Comparison of ENCODE assay signal across 8 mouse cellular contexts in the genomic region with DNA sequence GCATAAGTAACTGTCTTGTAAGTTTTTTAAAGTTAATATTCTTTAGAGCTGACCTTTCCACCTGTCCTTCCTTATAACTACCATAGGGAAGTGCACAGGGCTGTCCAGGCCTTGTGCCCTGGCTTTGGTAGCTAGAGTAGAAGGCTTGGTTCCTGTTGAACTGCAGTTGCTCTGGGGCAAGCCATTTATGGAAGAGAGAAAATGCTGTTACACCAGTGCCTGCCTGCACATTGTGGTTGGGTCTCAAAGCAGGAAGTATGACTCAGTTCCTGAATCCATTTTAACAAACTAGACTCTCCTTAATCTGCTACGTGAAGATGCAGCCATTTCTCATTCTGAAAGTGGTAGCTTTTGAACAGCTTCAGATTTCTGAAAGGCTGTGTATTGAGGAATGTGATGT. TPM values are rescaled to one million over a fixed set of nuclear protein-coding genes. Genes with fewer than 3 reads are reported as not detected.
A peak's percentile ranks its signal among the peaks of the same experiment; 100 is the strongest.
DNase-seq lines count a peak whose midpoint lies in the region; ATAC-seq and TF ChIP-seq lines count a peak whose summit lies in the region.

No protein-coding gene starts in this region.

- peaks cover 37% of the 10 kb centered on the region for H3K36me3 ChIP-seq in heart, embryonic 16.5 days (ENCODE audit: control insufficient read depth, insufficient read depth)
- peaks cover 50% of the 10 kb centered on the region for H3K36me3 ChIP-seq in limb, embryonic 15.5 days
- peaks cover 5% of the 10 kb centered on the region; the same call in 1 of the 2 replicates for H3K36me3 ChIP-seq in forebrain, embryonic 11.5 days (ENCODE audit: control insufficient read depth, insufficient read depth, low read length)
- peaks cover 45% of the 10 kb centered on the region for H3K36me3 ChIP-seq in hindbrain, embryonic 12.5 days
- H3K36me3 ChIP-seq in forebrain, postnatal 0 days (ENCODE audit: insufficient read depth), result peaks cover 36% of the 10 kb centered on the region

- no peaks in the 10 kb centered on the region for H3K27me3 ChIP-seq in heart, embryonic 16.5 days (ENCODE audit: control insufficient read depth, insufficient read depth, low read length)
- no peaks in the 10 kb centered on the region for H3K27me3 ChIP-seq in limb, embryonic 15.5 days
- H3K27me3 ChIP-seq in forebrain, embryonic 11.5 days (ENCODE audit: control insufficient read depth, insufficient read depth, low read length), result no peaks in the 10 kb centered on the region
- no peaks in the 10 kb centered on the region for H3K27me3 ChIP-seq in hindbrain, embryonic 12.5 days
- H3K27me3 ChIP-seq in forebrain, postnatal 0 days (ENCODE audit: insufficient read depth, low read length), result no peaks in the 10 kb centered on the region

- H3K4me1 ChIP-seq in heart, embryonic 16.5 days (ENCODE audit: control insufficient read depth, insufficient read depth, low read length), result peaks cover 39% of the 10 kb centered on the region
- H3K4me1 ChIP-seq in limb, embryonic 15.5 days, result peaks cover 3% of the 10 kb centered on the region; the same call in 1 of the 2 replicates
- no peaks in the 10 kb centered on the region for H3K4me1 ChIP-seq in forebrain, embryonic 11.5 days (replicated peaks; ENCODE audit: control insufficient read depth, insufficient read depth, low read length)
- no peaks in the 10 kb centered on the region for H3K4me1 ChIP-seq in hindbrain, embryonic 12.5 days
- H3K4me1 ChIP-seq in forebrain, postnatal 0 days (ENCODE audit: insufficient read depth), result no peaks in the 10 kb centered on the region

- TF ChIP-seq CTCF in forebrain, postnatal 0 days (IDR thresholded peaks at IDR 0.05; ENCODE audit: low read depth), result no peak

- ATAC-seq in heart, embryonic 16.5 days (replicated peaks; ENCODE audit: extremely low read depth, insufficient read depth, low FRiP score), result peak; percentile 78
- no peak for ATAC-seq in limb, embryonic 15.5 days (ENCODE audit: insufficient number of reproducible peaks, low FRiP score, low TSS enrichment, low read depth)
- ATAC-seq in neutrophil, adult 5-6 weeks (ENCODE audit: extremely low read depth, insufficient number of reproducible peaks, low FRiP score, poor library complexity, severe bottlenecking), result peak; percentile 97
- ATAC-seq in forebrain, embryonic 11.5 days (replicated peaks; ENCODE audit: low FRiP score), result no peak
- no peak for ATAC-seq in hindbrain, embryonic 12.5 days (ENCODE audit: low FRiP score)
- ATAC-seq in forebrain, postnatal 0 days, result no peak

- no peak overlapping the region for H3K4me3 ChIP-seq in heart, embryonic 16.5 days (ENCODE audit: low read length)
- no peak overlapping the region for H3K4me3 ChIP-seq in limb, embryonic 15.5 days
- no peak overlapping the region for H3K4me3 ChIP-seq in forebrain, embryonic 11.5 days (ENCODE audit: low read depth, low read length)
- no peak overlapping the region for H3K4me3 ChIP-seq in hindbrain, embryonic 12.5 days
- no peak overlapping the region for H3K4me3 ChIP-seq in forebrain, postnatal 0 days (ENCODE audit: low read depth, low read length)

- DNase-seq in urinary bladder, postnatal 36 days (ENCODE audit: low spot score in 2 of 2), result peak; percentile 34 to 41
- no peak for DNase-seq in urinary bladder, postnatal 10 days (ENCODE audit: low spot score)
- DNase-seq in forebrain, embryonic 11.5 days (ENCODE audit: low spot score), result no peak
- no peak for DNase-seq in forebrain, postnatal 0 days

- no peaks in the 10 kb centered on the region for H3K9me3 ChIP-seq in heart, embryonic 16.5 days (replicated peaks; ENCODE audit: control insufficient read depth, low read length)
- no peaks in the 10 kb centered on the region for H3K9me3 ChIP-seq in limb, embryonic 15.5 days
- H3K9me3 ChIP-seq in forebrain, embryonic 11.5 days (ENCODE audit: control insufficient read depth, low read length), result no peaks in the 10 kb centered on the region
- H3K9me3 ChIP-seq in hindbrain, embryonic 12.5 days (replicated peaks), result no peaks in the 10 kb centered on the region
- H3K9me3 ChIP-seq in forebrain, postnatal 0 days (ENCODE audit: low read length), result no peaks in the 10 kb centered on the region

- no peak overlapping the region for H3K9ac ChIP-seq in heart, embryonic 16.5 days (ENCODE audit: low read length)
- no peak overlapping the region for H3K9ac ChIP-seq in limb, embryonic 15.5 days
- H3K9ac ChIP-seq in forebrain, embryonic 11.5 days (ENCODE audit: low read length), result no peak overlapping the region
- H3K9ac ChIP-seq in hindbrain, embryonic 12.5 days, result no peak overlapping the region
- H3K9ac ChIP-seq in forebrain, postnatal 0 days, result no peak overlapping the region

- H3K27ac ChIP-seq in heart, embryonic 16.5 days (ENCODE audit: low read length), result peak overlapping the region; percentile 86
- peak overlapping the region; percentile 77 for H3K27ac ChIP-seq in limb, embryonic 15.5 days
- H3K27ac ChIP-seq in forebrain, embryonic 11.5 days (ENCODE audit: low read depth, low read length), result no peak overlapping the region
- H3K27ac ChIP-seq in hindbrain, embryonic 12.5 days, result no peak overlapping the region
- H3K27ac ChIP-seq in forebrain, postnatal 0 days (ENCODE audit: low read depth, low read length), result no peak overlapping the region

- WGBS in heart, embryonic 16.5 days, result 31% methylated on average over 1 of the region's 1 CpGs
- WGBS in limb, embryonic 15.5 days, result 41% methylated on average over 1 of the region's 1 CpGs
- 83% methylated on average over 1 of the region's 1 CpGs for WGBS in forebrain, embryonic 11.5 days
- 83% methylated on average over 1 of the region's 1 CpGs for WGBS in hindbrain, embryonic 12.5 days
- WGBS in forebrain, postnatal 0 days, result 83% methylated on average over 1 of the region's 1 CpGs

- no peak overlapping the region for H3K4me2 ChIP-seq in heart, embryonic 16.5 days (ENCODE audit: low read depth, low read length)
- no peak overlapping the region for H3K4me2 ChIP-seq in limb, embryonic 15.5 days
- no peak overlapping the region for H3K4me2 ChIP-seq in forebrain, embryonic 11.5 days (ENCODE audit: low read depth, low read length, severe bottlenecking)
- H3K4me2 ChIP-seq in hindbrain, embryonic 12.5 days (replicated peaks), result no peak overlapping the region
- no peak overlapping the region for H3K4me2 ChIP-seq in forebrain, postnatal 0 days (ENCODE audit: low read depth)

RNA-seq across cellular contexts. Expression of a gene that starts 12.9 kb away (rescaled TPM):
- polyA plus RNA-seq in heart, embryonic 16.5 days (2015; fragmentation: Nextera tagmentation; extraction: Ambion mirVana), result 415 and 472 TPM in 2 replicates
- 441 and 463 TPM in 2 replicates for polyA plus RNA-seq in limb, embryonic 15.5 days (2015; fragmentation: Nextera tagmentation; extraction: Ambion mirVana)
- total RNA-seq in neutrophil, adult 5-6 weeks (2017), result 711 and 718 TPM in 2 replicates
- 303 and 310 TPM in 2 replicates for polyA plus RNA-seq in forebrain, embryonic 11.5 days (2014; fragmentation: Nextera tagmentation; extraction: Ambion mirVana)
- polyA plus RNA-seq in hindbrain, embryonic 12.5 days (2016; fragmentation: Nextera tagmentation; extraction: Ambion mirVana), result 370 and 394 TPM in 2 replicates
- 241 and 268 TPM in 2 replicates for total RNA-seq in forebrain, postnatal 0 days (2014; rRNA removed)
- 541 and 596 TPM in 2 replicates for polyA plus RNA-seq in forebrain, postnatal 0 days (2015; fragmentation: Nextera tagmentation; extraction: Ambion mirVana)

RNA-seq across cellular contexts. Expression of a gene that starts 29.6 kb away (rescaled TPM):
- 0.22 and 0.30 TPM in 2 replicates for polyA plus RNA-seq in heart, embryonic 16.5 days (2015; fragmentation: Nextera tagmentation; extraction: Ambion mirVana)
- 0.18 TPM in 1 of 2 replicates, not detected in the other for polyA plus RNA-seq in limb, embryonic 15.5 days (2015; fragmentation: Nextera tagmentation; extraction: Ambion mirVana)
- 0.86 and 1.2 TPM in 2 replicates for total RNA-seq in neutrophil, adult 5-6 weeks (2017)
- not detected in 2 replicates for polyA plus RNA-seq in forebrain, embryonic 11.5 days (2014; fragmentation: Nextera tagmentation; extraction: Ambion mirVana)
- 0.19 TPM in 1 of 2 replicates, not detected in the other for polyA plus RNA-seq in hindbrain, embryonic 12.5 days (2016; fragmentation: Nextera tagmentation; extraction: Ambion mirVana)
- not detected in 2 replicates for total RNA-seq in forebrain, postnatal 0 days (2014; rRNA removed)
- 0.21 TPM in 1 of 2 replicates, not detected in the other for polyA plus RNA-seq in forebrain, postnatal 0 days (2015; fragmentation: Nextera tagmentation; extraction: Ambion mirVana)

RNA-seq across cellular contexts. Expression of a gene that starts 35.7 kb away (rescaled TPM):
- 214 and 223 TPM in 2 replicates for polyA plus RNA-seq in heart, embryonic 16.5 days (2015; fragmentation: Nextera tagmentation; extraction: Ambion mirVana)
- polyA plus RNA-seq in limb, embryonic 15.5 days (2015; fragmentation: Nextera tagmentation; extraction: Ambion mirVana), result 232 and 249 TPM in 2 replicates
- total RNA-seq in neutrophil, adult 5-6 weeks (2017), result 111 and 118 TPM in 2 replicates
- 185 and 205 TPM in 2 replicates for polyA plus RNA-seq in forebrain, embryonic 11.5 days (2014; fragmentation: Nextera tagmentation; extraction: Ambion mirVana)
- 180 and 183 TPM in 2 replicates for polyA plus RNA-seq in hindbrain, embryonic 12.5 days (2016; fragmentation: Nextera tagmentation; extraction: Ambion mirVana)
- total RNA-seq in forebrain, postnatal 0 days (2014; rRNA removed), result 160 and 179 TPM in 2 replicates
- 211 and 215 TPM in 2 replicates for polyA plus RNA-seq in forebrain, postnatal 0 days (2015; fragmentation: Nextera tagmentation; extraction: Ambion mirVana)

RNA-seq across cellular contexts. Expression of a gene that starts 35.9 kb away (rescaled TPM):
- 314 and 324 TPM in 2 replicates for polyA plus RNA-seq in heart, embryonic 16.5 days (2015; fragmentation: Nextera tagmentation; extraction: Ambion mirVana)
- polyA plus RNA-seq in limb, embryonic 15.5 days (2015; fragmentation: Nextera tagmentation; extraction: Ambion mirVana), result 104 and 114 TPM in 2 replicates
- total RNA-seq in neutrophil, adult 5-6 weeks (2017), result 6.1 and 12.7 TPM in 2 replicates
- 95.3 and 98.4 TPM in 2 replicates for polyA plus RNA-seq in forebrain, embryonic 11.5 days (2014; fragmentation: Nextera tagmentation; extraction: Ambion mirVana)
- 94.0 and 97.8 TPM in 2 replicates for polyA plus RNA-seq in hindbrain, embryonic 12.5 days (2016; fragmentation: Nextera tagmentation; extraction: Ambion mirVana)
- 57.5 and 64.5 TPM in 2 replicates for total RNA-seq in forebrain, postnatal 0 days (2014; rRNA removed)
- 112 and 128 TPM in 2 replicates for polyA plus RNA-seq in forebrain, postnatal 0 days (2015; fragmentation: Nextera tagmentation; extraction: Ambion mirVana)

RNA-seq across cellular contexts. Expression of a gene that starts 54.4 kb away (rescaled TPM):
- polyA plus RNA-seq in heart, embryonic 16.5 days (2015; fragmentation: Nextera tagmentation; extraction: Ambion mirVana), result not detected in 2 replicates
- not detected in 2 replicates for polyA plus RNA-seq in limb, embryonic 15.5 days (2015; fragmentation: Nextera tagmentation; extraction: Ambion mirVana)
- total RNA-seq in neutrophil, adult 5-6 weeks (2017), result 16.7 and 20.0 TPM in 2 replicates
- polyA plus RNA-seq in forebrain, embryonic 11.5 days (2014; fragmentation: Nextera tagmentation; extraction: Ambion mirVana), result not detected in 2 replicates
- not detected in 2 replicates for polyA plus RNA-seq in hindbrain, embryonic 12.5 days (2016; fragmentation: Nextera tagmentation; extraction: Ambion mirVana)
- not detected in 2 replicates for total RNA-seq in forebrain, postnatal 0 days (2014; rRNA removed)
- polyA plus RNA-seq in forebrain, postnatal 0 days (2015; fragmentation: Nextera tagmentation; extraction: Ambion mirVana), result not detected in 2 replicates

Comparison
In these comparisons a context has a peak if more than half of its experiments do, and no peak if none do; other contexts are left out.
1. DNase-seq: peak in urinary bladder, postnatal 36 days (2 of 2); none in urinary bladder, postnatal 10 days (single experiment), forebrain, embryonic 11.5 days (single experiment) and forebrain, postnatal 0 days (single experiment).
2. ATAC-seq: peak in heart, embryonic 16.5 days (single experiment) and neutrophil, adult 5-6 weeks (single experiment); none in limb, embryonic 15.5 days (single experiment), forebrain, embryonic 11.5 days (single experiment), hindbrain, embryonic 12.5 days (single experiment) and forebrain, postnatal 0 days (single experiment).
3. H3K27ac ChIP-seq: peak in heart, embryonic 16.5 days (single experiment) and limb, embryonic 15.5 days (single experiment); none in forebrain, embryonic 11.5 days (single experiment), hindbrain, embryonic 12.5 days (single experiment) and forebrain, postnatal 0 days (single experiment).